Mouse (Mus musculus) CH12.LX (cell line): ENCODE data around the gene Acot7.

Source experiments
- CHD1 ChIP-seq: IDR thresholded peaks from 2 replicates; pipeline ENCODE4 v1.6.1; 2012; ENCODE audit warnings: low read depth, low read length, improper control_type of control experiment, inconsistent platforms
- CHD2 ChIP-seq: IDR thresholded peaks from 2 replicates; pipeline ENCODE4 v1.6.1; 2011; ENCODE audit warnings: low read length, improper control_type of control experiment
- CTCF ChIP-seq, 2 experiments: IDR thresholded peaks in 1 of 2; conservative IDR thresholded peaks in 1 of 2; 2 replicates each; pipeline ENCODE4 v1.5.1; 2011 to 2012; ENCODE audit warnings: low read depth in 2 of 2, low read length in 2 of 2, improper control_type of control experiment in 1 of 2, inconsistent platforms in 1 of 2, mild to moderate bottlenecking in 1 of 2, moderate library complexity in 1 of 2
- E2F4 ChIP-seq: IDR thresholded peaks from 2 replicates; pipeline ENCODE4 v1.6.1; 2011; ENCODE audit warnings: low read depth, low read length, improper control_type of control experiment; ENCODE audit not compliant: insufficient replicate concordance
- ELF1 ChIP-seq: IDR thresholded peaks from 2 replicates; pipeline ENCODE4 v1.6.1; 2014; ENCODE audit warnings: low read depth, mild to moderate bottlenecking, inconsistent platforms, low read length, improper control_type of control experiment
- EP300 ChIP-seq: IDR thresholded peaks from 2 replicates; pipeline ENCODE4 v1.6.1; 2011; ENCODE audit warnings: low read length, improper control_type of control experiment
- ETS1 ChIP-seq: conservative IDR thresholded peaks from 2 replicates; pipeline ENCODE4 v1.6.1; 2012; ENCODE audit warnings: low read depth, mild to moderate bottlenecking, inconsistent platforms, low read length, improper control_type of control experiment, moderate library complexity
- GABPA ChIP-seq: IDR thresholded peaks from 2 replicates; pipeline ENCODE4 v1.6.1; 2012; ENCODE audit warnings: low read depth, low read length, improper control_type of control experiment, inconsistent platforms; ENCODE audit not compliant: insufficient replicate concordance
- MAX ChIP-seq: IDR thresholded peaks from 2 replicates; pipeline ENCODE4 v1.6.1; 2011; ENCODE audit warnings: low read length, improper control_type of control experiment
- MXI1 ChIP-seq: IDR thresholded peaks from 2 replicates; pipeline ENCODE4 v1.6.1; 2011; ENCODE audit warnings: mild to moderate bottlenecking, low read depth, low read length, improper control_type of control experiment
- POLR2A ChIP-seq: IDR thresholded peaks from 2 replicates; pipeline ENCODE4 v1.6.1; 2011; ENCODE audit warnings: low read depth, mild to moderate bottlenecking, improper control_type of control experiment, low read length
- RAD21 ChIP-seq: IDR thresholded peaks from 2 replicates; pipeline ENCODE4 v1.6.1; 2011; ENCODE audit warnings: low read depth, mild to moderate bottlenecking, low read length, improper control_type of control experiment, moderate library complexity
- TBP ChIP-seq: conservative IDR thresholded peaks from 2 replicates; pipeline ENCODE4 v1.6.1; 2011; ENCODE audit warnings: low read depth, low read length, improper control_type of control experiment
- USF1 ChIP-seq: IDR thresholded peaks from 2 replicates; pipeline ENCODE4 v1.6.1; 2014; ENCODE audit warnings: low read depth, mild to moderate bottlenecking, inconsistent platforms, low read length, improper control_type of control experiment

DNA sequence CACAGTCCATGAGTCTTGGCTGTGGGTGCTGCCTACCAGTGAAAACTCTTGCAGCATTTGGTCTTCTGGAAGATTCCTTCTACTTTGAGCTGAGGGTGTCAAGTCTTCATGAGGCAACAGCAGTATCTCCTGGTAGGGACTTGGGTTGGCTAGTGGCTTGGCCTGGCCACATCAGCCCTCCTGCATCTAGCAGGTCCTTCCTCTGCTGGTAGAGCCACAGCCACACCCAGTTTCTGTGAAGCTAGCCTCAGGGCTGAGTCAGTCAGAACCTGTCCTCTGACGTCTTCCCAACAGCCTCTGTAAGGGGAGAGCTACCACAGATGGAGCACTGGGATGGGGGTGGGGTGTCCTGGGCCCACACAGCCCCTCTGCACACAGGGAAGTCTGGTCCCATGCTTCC, 44.6 kb downstream of the Acot7 start:
- TF ChIP-seq CTCF (conservative IDR thresholded peaks at IDR 0.05 in 1 of 2, IDR thresholded peaks at IDR 0.05 in 1 of 2; ENCODE audit: low read depth in 2 of 2, low read length in 2 of 2) (no peak), EP300 (no peak), CHD2 (no peak), TBP (no peak), USF1 (no peak), MAX (no peak), POLR2A (no peak), GABPA (no peak), RAD21 (no peak), CHD1 (no peak), E2F4 (no peak), ETS1 (no peak), ELF1 (no peak), MXI1 (no peak)
